Mouse (Mus musculus): Measurements from ENCODE around the gene Gm10663. TPM values are rescaled to one million over a fixed set of nuclear protein-coding genes. Genes with fewer than 3 reads are reported as not detected.

Gene Gm10663
- polyA plus RNA-seq, 1 experiment from 2014 or later: not detected

DNA sequence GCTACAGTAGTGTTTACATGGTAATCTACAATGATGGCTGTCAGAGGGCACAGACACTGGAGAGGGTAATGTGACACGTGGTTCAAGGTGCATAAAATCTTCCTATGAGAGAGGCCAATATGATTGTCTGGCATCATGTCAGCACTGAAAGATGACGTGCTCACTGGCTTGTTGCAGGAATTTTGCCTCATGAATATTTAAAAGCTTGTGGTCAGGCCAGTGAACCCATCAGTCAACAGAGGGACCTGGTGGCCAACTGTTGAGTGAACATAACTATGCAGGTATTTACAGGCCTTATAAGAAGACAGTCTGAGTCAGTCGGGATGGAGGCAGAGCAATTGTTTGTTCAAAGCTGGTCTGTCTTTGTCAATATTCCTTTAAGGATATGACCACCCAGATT lies 24.9 kb downstream of the Gm10663 start:
- no peak overlapping the region for H3K27ac ChIP-seq (ENCODE audit: low read depth, low read length)
- no peaks in the 10 kb centered on the region for H3K27me3 ChIP-seq (ENCODE audit: control insufficient read depth, insufficient read depth, low read length)
- no peak overlapping the region for H3K4me2 ChIP-seq (replicated peaks; ENCODE audit: low read depth, low read length)
- no peaks in the 10 kb centered on the region for H3K36me3 ChIP-seq (ENCODE audit: control insufficient read depth, insufficient read depth, low read length)
- H3K9ac ChIP-seq (ENCODE audit: low read depth, low read length): no peak overlapping the region
- no peak overlapping the region for H3K4me3 ChIP-seq (ENCODE audit: low read length)
- H3K9me3 ChIP-seq (ENCODE audit: control insufficient read depth, low read length): no peaks in the 10 kb centered on the region
- H3K4me1 ChIP-seq (ENCODE audit: control insufficient read depth, insufficient read depth, low read length): no peaks in the 10 kb centered on the region
- ATAC-seq (ENCODE audit: low FRiP score, low TSS enrichment): no peak
- 59% methylated on average over 3 of the region's 3 CpGs for WGBS

DNA sequence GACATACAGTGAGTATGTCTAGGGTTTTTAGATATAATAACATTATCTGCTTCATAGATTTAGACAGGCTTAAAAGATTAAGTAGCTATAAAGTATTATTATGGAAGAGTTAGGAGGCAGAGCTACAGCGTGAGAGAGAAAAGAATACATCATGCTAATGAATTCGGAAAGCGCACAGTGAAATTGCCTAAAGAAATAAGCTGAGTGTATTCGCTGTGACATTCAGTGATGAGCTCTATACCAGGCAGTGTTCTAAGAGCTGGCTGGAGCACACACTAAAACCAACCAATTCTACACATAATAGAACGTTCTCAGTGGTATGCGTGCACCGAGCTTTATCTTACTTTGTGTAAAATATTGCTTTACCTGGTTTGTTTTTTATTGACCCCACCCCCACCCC lies 28.8 kb downstream of the Gm10663 start:
- no peaks in the 10 kb centered on the region for H3K9me3 ChIP-seq (ENCODE audit: control insufficient read depth, low read length)
- no peak for ATAC-seq (ENCODE audit: low FRiP score, low TSS enrichment)

DNA sequence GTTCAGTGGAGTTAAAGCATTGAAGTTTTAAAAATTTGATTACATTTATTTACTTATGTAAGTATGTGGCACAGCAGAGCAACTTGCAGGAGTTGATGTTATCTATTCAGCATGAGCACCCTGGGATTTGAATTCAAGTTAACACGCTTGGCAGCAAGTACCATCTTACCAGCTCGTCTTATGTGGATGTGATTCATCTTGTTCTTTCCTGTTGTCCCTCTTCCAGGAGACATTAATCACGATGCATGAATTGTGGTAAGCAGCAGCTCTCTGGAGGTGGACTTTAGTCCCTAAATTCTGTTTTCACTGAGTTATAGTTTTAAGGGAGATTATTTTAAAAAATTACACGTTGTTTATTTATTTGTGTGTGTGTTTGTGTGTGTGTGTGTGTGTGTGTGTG lies 29.2 kb downstream of the Gm10663 start:
- no peak overlapping the region for H3K4me2 ChIP-seq (replicated peaks; ENCODE audit: low read depth, low read length)
- WGBS: 64% methylated on average over 4 of the region's 4 CpGs

More for the DNA sequence above, 28.8 kb downstream of the Gm10663 start:
- Histone ChIP-seq H3K9ac (ENCODE audit: low read depth, low read length) (no peak overlapping the region), H3K4me2 (replicated peaks; ENCODE audit: low read depth, low read length) (no peak overlapping the region), H3K27me3 (ENCODE audit: control insufficient read depth, insufficient read depth, low read length) (no peaks in the 10 kb centered on the region), H3K27ac (ENCODE audit: low read depth, low read length) (no peak overlapping the region), H3K4me1 (ENCODE audit: control insufficient read depth, insufficient read depth, low read length) (no peaks in the 10 kb centered on the region), H3K4me3 (ENCODE audit: low read length) (no peak overlapping the region), H3K36me3 (ENCODE audit: control insufficient read depth, insufficient read depth, low read length) (no peaks in the 10 kb centered on the region)
- 82% methylated on average over 7 of the region's 7 CpGs for WGBS

DNA sequence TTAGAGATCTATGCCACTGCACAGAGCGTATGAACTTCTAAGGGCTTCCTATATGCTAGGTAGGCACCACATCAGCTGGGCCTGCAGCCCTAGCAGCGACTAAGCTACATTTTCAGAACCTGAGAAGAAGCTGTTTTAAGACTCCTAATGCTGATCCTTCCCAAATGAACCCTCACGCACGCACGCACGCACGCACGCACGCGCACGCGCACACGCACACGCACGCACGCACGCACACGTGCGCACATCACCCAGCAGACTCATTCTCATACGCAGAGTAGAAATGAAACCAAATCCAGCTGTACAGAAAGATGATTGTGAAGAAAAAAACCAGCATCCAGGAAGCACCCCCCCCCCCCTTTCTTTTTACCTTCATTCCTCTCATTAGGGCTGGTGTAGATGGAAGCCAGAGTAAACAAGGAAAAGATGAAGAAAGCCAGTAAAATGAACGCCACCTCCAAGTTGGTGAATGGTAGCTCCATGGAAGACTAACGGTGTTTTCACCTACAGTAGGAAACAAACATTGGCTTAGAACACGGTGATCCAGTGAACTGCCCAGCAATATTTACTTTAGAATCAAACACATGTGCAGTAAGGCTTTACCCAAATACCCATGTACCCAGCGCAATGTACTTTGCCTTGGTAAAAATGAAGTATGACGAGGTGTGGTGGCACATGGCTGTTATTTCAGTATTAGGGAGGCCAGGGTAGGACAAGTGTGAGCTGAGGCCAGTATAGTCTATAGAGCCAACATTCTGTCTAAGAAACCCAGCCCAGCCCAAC lies 33.3 kb downstream of the Gm10663 start:
- no peaks in the 10 kb centered on the region for H3K9me3 ChIP-seq (ENCODE audit: control insufficient read depth, low read length)
- H3K36me3 ChIP-seq (ENCODE audit: control insufficient read depth, insufficient read depth, low read length): no peaks in the 10 kb centered on the region
- no peak overlapping the region for H3K4me3 ChIP-seq (ENCODE audit: low read length)
- H3K27ac ChIP-seq (ENCODE audit: low read depth, low read length): no peak overlapping the region
- no peaks in the 10 kb centered on the region for H3K4me1 ChIP-seq (ENCODE audit: control insufficient read depth, insufficient read depth, low read length)
- no peak for ATAC-seq (ENCODE audit: low FRiP score, low TSS enrichment)
- WGBS: 94% methylated on average over 25 of the region's 25 CpGs
- H3K4me2 ChIP-seq (replicated peaks; ENCODE audit: low read depth, low read length): no peak overlapping the region
- H3K9ac ChIP-seq (ENCODE audit: low read depth, low read length): no peak overlapping the region
- no peaks in the 10 kb centered on the region for H3K27me3 ChIP-seq (ENCODE audit: control insufficient read depth, insufficient read depth, low read length)

More for the DNA sequence above, 29.2 kb downstream of the Gm10663 start:
- Histone ChIP-seq H3K27ac (ENCODE audit: low read depth, low read length) (no peak overlapping the region), H3K4me3 (ENCODE audit: low read length) (no peak overlapping the region), H3K36me3 (ENCODE audit: control insufficient read depth, insufficient read depth, low read length) (no peaks in the 10 kb centered on the region), H3K27me3 (ENCODE audit: control insufficient read depth, insufficient read depth, low read length) (no peaks in the 10 kb centered on the region), H3K9me3 (ENCODE audit: control insufficient read depth, low read length) (no peaks in the 10 kb centered on the region), H3K4me1 (ENCODE audit: control insufficient read depth, insufficient read depth, low read length) (no peaks in the 10 kb centered on the region), H3K9ac (ENCODE audit: low read depth, low read length) (no peak overlapping the region)
- ATAC-seq (ENCODE audit: low FRiP score, low TSS enrichment): no peak

DNA sequence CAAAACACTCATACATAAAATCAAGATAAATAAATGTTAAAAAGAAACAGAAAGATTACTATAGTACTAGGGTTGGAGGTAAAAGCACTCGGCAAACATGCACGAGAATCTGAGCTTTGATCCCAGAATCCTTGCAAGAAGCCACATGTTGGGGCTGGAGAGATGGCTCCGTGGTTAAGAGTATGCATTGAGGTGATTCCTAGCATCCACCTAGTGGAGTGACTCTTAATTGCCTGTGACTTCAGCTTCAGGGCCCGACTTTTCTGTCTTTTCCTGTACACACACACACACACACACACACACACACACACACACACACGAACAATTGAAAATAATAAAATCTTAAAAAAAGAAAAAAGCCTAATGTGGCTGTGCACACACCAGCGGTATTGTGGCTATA lies 34.1 kb downstream of the Gm10663 start:
- no peaks in the 10 kb centered on the region for H3K4me1 ChIP-seq (ENCODE audit: control insufficient read depth, insufficient read depth, low read length)
- no peak overlapping the region for H3K4me3 ChIP-seq (ENCODE audit: low read length)
- no peak for ATAC-seq (ENCODE audit: low FRiP score, low TSS enrichment)
- H3K27ac ChIP-seq (ENCODE audit: low read depth, low read length): no peak overlapping the region
- 80% methylated on average over 6 of the region's 6 CpGs for WGBS
- H3K9ac ChIP-seq (ENCODE audit: low read depth, low read length): no peak overlapping the region
- no peaks in the 10 kb centered on the region for H3K9me3 ChIP-seq (ENCODE audit: control insufficient read depth, low read length)
- no peaks in the 10 kb centered on the region for H3K27me3 ChIP-seq (ENCODE audit: control insufficient read depth, insufficient read depth, low read length)
- H3K36me3 ChIP-seq (ENCODE audit: control insufficient read depth, insufficient read depth, low read length): no peaks in the 10 kb centered on the region
- no peak overlapping the region for H3K4me2 ChIP-seq (replicated peaks; ENCODE audit: low read depth, low read length)

DNA sequence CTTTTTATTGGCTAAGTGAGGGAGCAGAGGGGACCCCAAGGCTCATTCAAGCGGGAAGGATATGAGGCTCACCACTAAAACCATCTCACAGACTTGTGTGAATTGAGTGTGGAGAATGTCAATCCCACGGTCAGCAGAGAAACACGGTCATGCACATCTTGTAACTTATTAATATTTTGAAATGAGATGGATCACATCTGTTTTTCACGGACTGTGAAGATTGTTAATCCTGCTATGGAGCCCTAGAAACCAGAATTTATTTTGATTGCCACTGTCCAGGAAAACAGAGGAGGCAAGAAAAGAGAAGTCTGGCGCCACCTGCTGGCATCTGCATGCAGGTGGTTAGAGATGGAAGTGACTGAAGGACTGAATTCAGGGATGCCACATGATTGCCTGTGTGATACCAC lies 35.5 kb downstream of the Gm10663 start:
- Histone ChIP-seq H3K9ac (ENCODE audit: low read depth, low read length) (no peak overlapping the region), H3K9me3 (ENCODE audit: control insufficient read depth, low read length) (no peaks in the 10 kb centered on the region), H3K27ac (ENCODE audit: low read depth, low read length) (no peak overlapping the region), H3K4me3 (ENCODE audit: low read length) (no peak overlapping the region), H3K27me3 (ENCODE audit: control insufficient read depth, insufficient read depth, low read length) (no peaks in the 10 kb centered on the region), H3K36me3 (ENCODE audit: control insufficient read depth, insufficient read depth, low read length) (no peaks in the 10 kb centered on the region), H3K4me2 (replicated peaks; ENCODE audit: low read depth, low read length) (no peak overlapping the region), H3K4me1 (ENCODE audit: control insufficient read depth, insufficient read depth, low read length) (no peaks in the 10 kb centered on the region)
- WGBS: 21% methylated on average over 5 of the region's 5 CpGs
- peak; percentile 89 for ATAC-seq (ENCODE audit: low FRiP score, low TSS enrichment)

DNA sequence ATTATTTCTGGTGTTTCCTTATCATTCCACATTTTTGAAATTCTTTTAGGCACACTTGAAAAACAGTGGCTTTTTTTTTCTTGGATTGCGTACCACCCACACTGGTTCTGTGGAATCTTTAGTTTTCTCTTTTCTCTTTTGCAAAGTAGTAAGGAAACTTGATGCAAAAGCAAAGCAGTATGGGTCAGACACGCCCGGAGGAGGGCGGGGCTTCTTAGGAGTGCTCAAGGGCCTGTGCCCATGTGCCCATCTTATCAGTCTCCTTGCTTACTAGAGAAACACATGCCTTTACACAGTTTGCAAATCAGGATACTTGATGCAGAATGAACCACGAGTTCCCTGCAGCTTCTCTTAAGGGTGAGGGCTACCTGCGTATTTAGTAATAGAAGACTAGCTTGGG lies 37.3 kb downstream of the Gm10663 start:
- Histone ChIP-seq H3K4me1 (ENCODE audit: control insufficient read depth, insufficient read depth, low read length) (no peaks in the 10 kb centered on the region), H3K27ac (ENCODE audit: low read depth, low read length) (no peak overlapping the region), H3K4me2 (replicated peaks; ENCODE audit: low read depth, low read length) (no peak overlapping the region), H3K9me3 (ENCODE audit: control insufficient read depth, low read length) (no peaks in the 10 kb centered on the region), H3K9ac (ENCODE audit: low read depth, low read length) (no peak overlapping the region), H3K27me3 (ENCODE audit: control insufficient read depth, insufficient read depth, low read length) (no peaks in the 10 kb centered on the region), H3K36me3 (ENCODE audit: control insufficient read depth, insufficient read depth, low read length) (no peaks in the 10 kb centered on the region), H3K4me3 (ENCODE audit: low read length) (no peak overlapping the region)
- ATAC-seq (ENCODE audit: low FRiP score, low TSS enrichment): no peak
- 83% methylated on average over 6 of the region's 6 CpGs for WGBS

DNA sequence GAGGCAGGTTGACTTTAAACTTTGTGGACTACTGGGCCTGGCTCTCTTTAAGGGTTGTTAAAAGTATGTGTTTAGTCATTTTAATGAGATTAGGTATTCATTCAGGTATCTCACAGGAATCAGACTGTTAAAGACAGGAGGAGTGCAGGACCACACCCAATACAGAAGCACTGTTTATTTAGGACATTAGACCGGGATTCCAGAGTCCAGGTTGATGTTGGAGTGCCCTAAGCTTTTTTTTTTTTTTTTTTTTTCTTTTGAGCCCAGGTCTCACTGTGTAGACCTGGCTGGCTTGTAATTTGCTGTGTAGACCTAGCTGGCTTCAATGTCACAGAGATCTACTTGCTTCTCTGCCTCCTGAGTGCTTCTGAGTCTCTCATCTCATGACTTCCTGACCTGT lies 51.2 kb downstream of the Gm10663 start:
- ATAC-seq (ENCODE audit: low FRiP score, low TSS enrichment): no peak
- Histone ChIP-seq H3K9ac (ENCODE audit: low read depth, low read length) (no peak overlapping the region), H3K4me2 (replicated peaks; ENCODE audit: low read depth, low read length) (no peak overlapping the region), H3K27ac (ENCODE audit: low read depth, low read length) (no peak overlapping the region), H3K4me1 (ENCODE audit: control insufficient read depth, insufficient read depth, low read length) (no peaks in the 10 kb centered on the region), H3K36me3 (ENCODE audit: control insufficient read depth, insufficient read depth, low read length) (no peaks in the 10 kb centered on the region), H3K27me3 (ENCODE audit: control insufficient read depth, insufficient read depth, low read length) (no peaks in the 10 kb centered on the region), H3K9me3 (ENCODE audit: control insufficient read depth, low read length) (no peaks in the 10 kb centered on the region), H3K4me3 (ENCODE audit: low read length) (no peak overlapping the region)
- WGBS: 78% methylated on average over 1 of the region's 1 CpGs

DNA sequence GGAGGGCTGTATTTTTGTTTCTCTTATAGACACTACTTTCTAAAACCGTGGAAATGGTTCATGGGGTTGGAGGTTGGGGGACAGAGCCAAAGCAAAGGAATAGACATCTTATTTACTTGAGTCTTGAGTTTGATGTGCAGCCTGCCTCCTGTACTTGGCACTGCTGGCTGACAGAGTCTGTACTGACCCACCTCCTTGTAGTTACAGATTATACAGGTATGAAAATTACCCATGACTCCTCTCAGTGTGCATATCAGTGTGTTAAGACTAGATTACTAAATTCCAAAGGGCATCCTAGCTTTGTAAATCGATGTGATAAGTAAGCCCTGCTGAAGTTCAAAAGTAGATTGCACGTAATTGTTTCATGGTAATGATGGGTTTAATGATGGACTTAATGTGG lies 51.6 kb downstream of the Gm10663 start:
- Histone ChIP-seq H3K4me1 (ENCODE audit: control insufficient read depth, insufficient read depth, low read length) (no peaks in the 10 kb centered on the region), H3K4me2 (replicated peaks; ENCODE audit: low read depth, low read length) (no peak overlapping the region), H3K9ac (ENCODE audit: low read depth, low read length) (no peak overlapping the region), H3K27ac (ENCODE audit: low read depth, low read length) (no peak overlapping the region), H3K36me3 (ENCODE audit: control insufficient read depth, insufficient read depth, low read length) (no peaks in the 10 kb centered on the region), H3K27me3 (ENCODE audit: control insufficient read depth, insufficient read depth, low read length) (no peaks in the 10 kb centered on the region), H3K9me3 (ENCODE audit: control insufficient read depth, low read length) (no peaks in the 10 kb centered on the region), H3K4me3 (ENCODE audit: low read length) (no peak overlapping the region)
- ATAC-seq (ENCODE audit: low FRiP score, low TSS enrichment): no peak
- 78% methylated on average over 3 of the region's 3 CpGs for WGBS
